Mouse (Mus musculus) forebrain, embryonic 16.5 days (tissue): ENCODE data around the gene Fam20b. TPM values are rescaled to one million over a fixed set of nuclear protein-coding genes. Genes with fewer than 3 reads are reported as not detected.
A peak's percentile ranks its signal among the peaks of the same experiment; 100 is the strongest.

ENCODE experiments used
- ATAC-seq: fragments of 200-750 bp; cut with Nextera tagmentation; 2 replicates; pipeline ENCODE4 v1.8.0; 2017; ENCODE audit warnings: mild to moderate bottlenecking, moderate library complexity
- H3K27ac ChIP-seq: fragments of 300-500 bp; sonication (generic); 2 replicates; pipeline ENCODE4 v1.5.1; 2014; ENCODE audit warnings: low read length, control low read depth
- H3K27me3 ChIP-seq: fragments of 300-500 bp; sonication (generic); replicated peaks from 2 replicates; pipeline ENCODE4 v1.6.1; 2014; ENCODE audit warnings: low read length; ENCODE audit not compliant: control insufficient read depth, insufficient read depth
- H3K36me3 ChIP-seq: fragments of 300-500 bp; sonication (generic); 2 replicates; pipeline ENCODE4 v1.6.1; 2014; ENCODE audit not compliant: control insufficient read depth, insufficient read depth
- H3K4me1 ChIP-seq: fragments of 300-500 bp; sonication (generic); replicated peaks from 2 replicates; pipeline ENCODE4 v1.6.1; 2014; ENCODE audit warnings: low read length; ENCODE audit not compliant: control insufficient read depth, insufficient read depth
- H3K4me2 ChIP-seq: fragments of 300-500 bp; sonication (generic); 2 replicates; pipeline ENCODE4 v1.6.1; 2014; ENCODE audit warnings: mild to moderate bottlenecking, low read length, control low read depth
- H3K4me3 ChIP-seq: fragments of 300-500 bp; sonication (generic); replicated peaks from 2 replicates; pipeline ENCODE4 v1.5.1; 2014; ENCODE audit warnings: mild to moderate bottlenecking, low read length, control low read depth
- H3K9ac ChIP-seq: fragments of 300-500 bp; sonication (generic); replicated peaks from 2 replicates; pipeline ENCODE4 v1.6.1; 2014; ENCODE audit warnings: low read depth, low read length, control low read depth
- H3K9me3 ChIP-seq: fragments of 300-500 bp; sonication (generic); 2 replicates; pipeline ENCODE4 v1.6.1; 2016; ENCODE audit warnings: low read length; ENCODE audit not compliant: control insufficient read depth
- WGBS: fragments of 180-500 bp; shearing (Covaris S2); extraction: QIAGEN DNeasy Blood & Tissue Kit; methylation state at CpG from one replicate; pipeline ENCODE4 v1.1.7; 2014; 5-methylcytosine and 5-hydroxymethylcytosine counted together
- polyA plus RNA-seq: library from polyadenylated mRNA; unstranded; fragments of >200 nt; fragmentation: Nextera tagmentation; extraction: Ambion mirVana; gene quantifications from 2 replicates; pipeline ENCODE4 v1.2.1, GENCODE M21; 2015

The Fam20b gene
- polyA plus RNA-seq, 1 experiment from 2014 or later, result 27.2 TPM

GRCm38 (mm10) chr1:156733559-156733958, 14.7 kb upstream of the Fam20b start:
- no peaks in the 10 kb centered on the region for H3K4me1 ChIP-seq
- H3K9me3 ChIP-seq, result no peaks in the 10 kb centered on the region
- no peak overlapping the region for H3K4me2 ChIP-seq
- WGBS, result 89% methylated on average over 9 of the region's 9 CpGs
- no peak overlapping the region for H3K9ac ChIP-seq
- no peak overlapping the region for H3K4me3 ChIP-seq
- H3K36me3 ChIP-seq, result no peaks in the 10 kb centered on the region
- no peak overlapping the region for H3K27ac ChIP-seq
- no peak for ATAC-seq
- H3K27me3 ChIP-seq, result no peaks in the 10 kb centered on the region

GRCm38 (mm10) chr1:156732996-156733395, 14.1 kb upstream of the Fam20b start:
- WGBS, result 97% methylated on average over 5 of the region's 5 CpGs
- ATAC-seq, result no peak
- Histone ChIP-seq H3K27me3 (no peaks in the 10 kb centered on the region), H3K9ac (no peak overlapping the region), H3K4me2 (no peak overlapping the region), H3K4me3 (no peak overlapping the region), H3K4me1 (no peaks in the 10 kb centered on the region), H3K36me3 (no peaks in the 10 kb centered on the region), H3K27ac (no peak overlapping the region), H3K9me3 (no peaks in the 10 kb centered on the region)

GRCm38 (mm10) chr1:156730802-156731201, 11.9 kb upstream of the Fam20b start:
- H3K27me3 ChIP-seq, result no peaks in the 10 kb centered on the region
- H3K27ac ChIP-seq, result no peak overlapping the region
- H3K36me3 ChIP-seq, result no peaks in the 10 kb centered on the region
- no peaks in the 10 kb centered on the region for H3K4me1 ChIP-seq
- H3K9me3 ChIP-seq, result no peaks in the 10 kb centered on the region
- H3K9ac ChIP-seq, result no peak overlapping the region
- H3K4me3 ChIP-seq, result no peak overlapping the region
- WGBS, result 65% methylated on average over 9 of the region's 9 CpGs
- ATAC-seq, result no peak
- H3K4me2 ChIP-seq, result no peak overlapping the region

GRCm38 (mm10) chr1:156727234-156728108, 8.6 kb upstream of the Fam20b start:
- ATAC-seq, result no peak
- Histone ChIP-seq H3K4me1 (no peaks in the 10 kb centered on the region), H3K27ac (no peak overlapping the region), H3K27me3 (no peaks in the 10 kb centered on the region), H3K36me3 (no peaks in the 10 kb centered on the region), H3K9me3 (no peaks in the 10 kb centered on the region), H3K9ac (no peak overlapping the region), H3K4me3 (no peak overlapping the region), H3K4me2 (no peak overlapping the region)
- WGBS, result 80% methylated on average over 13 of the region's 14 CpGs

- H3K27ac ChIP-seq, result no peak overlapping the region
- no peak for ATAC-seq
- H3K9ac ChIP-seq, result no peak overlapping the region
Measured at GRCm38 (mm10) chr1:156722089-156722488, 3.2 kb upstream of the Fam20b start.

GRCm38 (mm10) chr1:156720046-156720445, 1.2 kb upstream of the Fam20b start:
- Histone ChIP-seq H3K27ac (no peak overlapping the region), H3K36me3 (no peaks in the 10 kb centered on the region), H3K4me2 (no peak overlapping the region), H3K27me3 (no peaks in the 10 kb centered on the region), H3K9me3 (no peaks in the 10 kb centered on the region), H3K4me3 (no peak overlapping the region), H3K9ac (no peak overlapping the region), H3K4me1 (peaks cover 15% of the 10 kb centered on the region)
- no peak for ATAC-seq
- 49% methylated on average over 4 of the region's 4 CpGs for WGBS

More at GRCm38 (mm10) chr1:156722089-156722488, 3.2 kb upstream of the Fam20b start:
- Histone ChIP-seq H3K4me3 (no peak overlapping the region), H3K27me3 (no peaks in the 10 kb centered on the region), H3K4me2 (no peak overlapping the region), H3K36me3 (no peaks in the 10 kb centered on the region), H3K9me3 (no peaks in the 10 kb centered on the region), H3K4me1 (peaks cover 15% of the 10 kb centered on the region)
- 63% methylated on average over 6 of the region's 6 CpGs for WGBS

- Histone ChIP-seq H3K27ac (peak overlapping the region; percentile 66), H3K4me3 (peak overlapping the region; percentile 97), H3K9me3 (no peaks in the 10 kb centered on the region), H3K36me3 (no peaks in the 10 kb centered on the region), H3K4me1 (peaks cover 15% of the 10 kb centered on the region), H3K9ac (peak overlapping the region; percentile 89), H3K27me3 (no peaks in the 10 kb centered on the region), H3K4me2 (peak overlapping the region; percentile 84)
- ATAC-seq, result peak; percentile 84
- under 1% methylated on average over 46 of the region's 73 CpGs for WGBS
Measured at GRCm38 (mm10) chr1:156718286-156718949, 468 bp downstream of the Fam20b start.

- Histone ChIP-seq H3K27me3 (no peaks in the 10 kb centered on the region), H3K9me3 (no peaks in the 10 kb centered on the region), H3K36me3 (no peaks in the 10 kb centered on the region), H3K4me2 (peak overlapping the region; percentile 84), H3K9ac (peak overlapping the region; percentile 89), H3K4me1 (peaks cover 15% of the 10 kb centered on the region), H3K27ac (peak overlapping the region; percentile 66), H3K4me3 (peak overlapping the region; percentile 97)
- ATAC-seq, result no peak
- 8% methylated on average over 13 of the region's 13 CpGs for WGBS
Measured at GRCm38 (mm10) chr1:156717751-156718285, 1.1 kb downstream of the Fam20b start.

GRCm38 (mm10) chr1:156716681-156717080, 2.2 kb downstream of the Fam20b start:
- WGBS, result 91% methylated on average over 6 of the region's 6 CpGs
- Histone ChIP-seq H3K9ac (no peak overlapping the region), H3K36me3 (no peaks in the 10 kb centered on the region), H3K4me2 (no peak overlapping the region), H3K4me3 (no peak overlapping the region), H3K27ac (no peak overlapping the region), H3K9me3 (no peaks in the 10 kb centered on the region), H3K27me3 (no peaks in the 10 kb centered on the region), H3K4me1 (peaks cover 15% of the 10 kb centered on the region)
- ATAC-seq, result no peak
